Mouse (Mus musculus) large intestine, adult 2 months (tissue): ENCODE data around the gene Bgn. TPM values are rescaled to one million over a fixed set of nuclear protein-coding genes. Genes with fewer than 3 reads are reported as not detected.

ENCODE experiments used
- polyA plus RNA-seq: library from polyadenylated mRNA; depleted of rRNA; stranded (reverse); fragments of >200 nt; gene quantifications from 2 replicates; pipeline ENCODE4 v1.2.3, GENCODE M21; 2012; rRNA removed

The Bgn gene
- polyA plus RNA-seq, 1 experiment = 124 TPM

Other genes starting within 250 kb of the Bgn start
- gene Xlr4c, start 240.5 kb upstream of the Bgn start, polyA plus RNA-seq = 0.41 and 0.74 TPM in 2 replicates
- gene Xlr3c, start 218.2 kb upstream of the Bgn start, polyA plus RNA-seq = not detected in 2 replicates
- not detected in 2 replicates for gene Xlr5a, start 190.6 kb upstream of the Bgn start, polyA plus RNA-seq
- not detected in 2 replicates for gene Xlr5c, start 190.6 kb upstream of the Bgn start, polyA plus RNA-seq
- not detected in 2 replicates for gene Gm45015, start 146.8 kb upstream of the Bgn start, polyA plus RNA-seq
- 3.0 and 4.7 TPM in 2 replicates for gene Zfp275, start 141.0 kb upstream of the Bgn start, polyA plus RNA-seq
- 0.07 TPM in 1 of 2 replicates, not detected in the other for gene Gm18336, start 84.9 kb upstream of the Bgn start, polyA plus RNA-seq
- 0.27 and 1.3 TPM in 2 replicates for gene Zfp92, start 72.5 kb upstream of the Bgn start, polyA plus RNA-seq
- 2.5 and 7.0 TPM in 2 replicates for gene Trex2, start 48.3 kb upstream of the Bgn start, polyA plus RNA-seq
- 16.3 and 18.2 TPM in 2 replicates for gene Haus7, start 24.6 kb upstream of the Bgn start, polyA plus RNA-seq
- 0.15 and 0.16 TPM in 2 replicates for gene Atp2b3, start 19.5 kb downstream of the Bgn start, polyA plus RNA-seq
- gene Dusp9, start 155.8 kb downstream of the Bgn start, polyA plus RNA-seq = 0.20 and 0.49 TPM in 2 replicates
- 10.8 and 14.1 TPM in 2 replicates for gene Pnck, start 176.5 kb downstream of the Bgn start, polyA plus RNA-seq
- gene Slc6a8, start 189.5 kb downstream of the Bgn start, polyA plus RNA-seq = 323 and 534 TPM in 2 replicates
- gene Bcap31, start 232.6 kb downstream of the Bgn start, polyA plus RNA-seq = 96.4 and 97.6 TPM in 2 replicates
- 39.7 and 75.9 TPM in 2 replicates for gene Abcd1, start 233.0 kb downstream of the Bgn start, polyA plus RNA-seq